Mouse (Mus musculus) lung, adult 2 months (tissue): ENCODE measurements around the gene Lbh. TPM values are rescaled to one million over a fixed set of nuclear protein-coding genes. Genes with fewer than 3 reads are reported as not detected.
A peak's percentile ranks its signal among the peaks of the same experiment; 100 is the strongest.

Experiments used
- DNase-seq: peaks from one replicate; pipeline ENCODE4 v3.0.0; 2022
- H3K4me1 ChIP-seq: fragments of 200-500 bp; 2 replicates; pipeline ENCODE4 v1.6.1; 2011; ENCODE audit warnings: low read length; ENCODE audit not compliant: control insufficient read depth, insufficient read depth
- H3K4me3 ChIP-seq: fragments of 200-500 bp; replicated peaks from 2 replicates; pipeline ENCODE3; 2011; ENCODE audit warnings: low read depth, mild to moderate bottlenecking, control low read depth, low read length; ENCODE audit errors: extremely low read depth
- CTCF ChIP-seq: fragments of 200-500 bp; IDR thresholded peaks from 2 replicates; pipeline ENCODE4 v1.5.1; 2011; ENCODE audit warnings: mild to moderate bottlenecking, low read length, control low read depth; ENCODE audit not compliant: insufficient read depth
- POLR2A ChIP-seq: fragments of 200-500 bp; IDR thresholded peaks from 2 replicates; pipeline ENCODE4 v1.6.1; 2011; ENCODE audit warnings: low read depth, mild to moderate bottlenecking, control low read depth, low read length, borderline replicate concordance; ENCODE audit errors: extremely low read depth
- WGBS: fragments of 180-500 bp; shearing (Covaris S2); methylation state at CpG from one replicate; pipeline ENCODE4 v1.1.7; 2018; 5-methylcytosine and 5-hydroxymethylcytosine counted together
- polyA plus RNA-seq: library from polyadenylated mRNA; depleted of rRNA; stranded (reverse); fragments of >200 nt; gene quantifications from 2 replicates; pipeline ENCODE4 v1.2.3, GENCODE M21; 2012

Lbh gene
- polyA plus RNA-seq, 1 experiment, result 253 TPM

DNA sequence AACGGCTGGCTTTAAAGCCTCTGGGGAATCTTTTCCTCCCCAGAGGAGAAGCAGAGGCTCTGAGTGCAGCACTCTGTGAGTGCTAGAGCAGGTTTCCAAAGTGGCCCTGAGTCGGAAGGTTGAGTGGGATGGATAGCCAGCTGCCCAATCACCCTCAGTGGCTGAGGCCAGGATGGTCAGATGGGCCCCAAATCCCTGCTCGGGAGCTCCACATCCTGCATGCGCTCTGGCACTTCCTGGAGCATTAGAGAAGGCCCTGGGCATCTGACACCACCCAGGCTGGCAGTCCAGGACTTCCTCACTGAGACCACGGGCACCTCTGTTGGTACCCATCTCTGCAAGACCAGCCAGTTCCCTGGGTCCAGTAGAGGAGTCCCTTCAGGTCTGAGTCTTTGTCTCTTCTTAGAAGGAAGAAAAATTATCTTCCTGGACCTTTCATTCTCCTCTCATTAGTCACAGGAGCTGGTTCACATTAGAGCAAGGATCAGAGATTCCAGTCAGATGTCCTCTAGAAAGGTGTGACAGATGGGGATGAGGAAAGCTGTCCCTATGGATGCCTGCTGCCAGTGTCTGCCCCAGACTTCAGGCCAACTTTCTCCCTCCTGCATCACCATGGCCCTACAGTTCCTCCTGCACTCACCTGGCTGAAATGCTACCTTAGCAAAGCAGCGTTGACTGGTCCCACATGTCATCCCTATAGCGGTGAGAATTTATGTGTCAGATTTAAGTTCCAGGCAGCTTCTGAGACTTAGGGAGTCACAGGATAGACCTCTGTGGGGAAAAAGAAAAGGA is 8.8 kb upstream of the Lbh start:
- H3K4me3 ChIP-seq, result no peak overlapping the region
- H3K4me1 ChIP-seq, result no peaks in the 10 kb centered on the region
- no peak for DNase-seq
- 74% methylated on average over 7 of the region's 7 CpGs for WGBS
- TF ChIP-seq CTCF (no peak), POLR2A (no peak)

DNA sequence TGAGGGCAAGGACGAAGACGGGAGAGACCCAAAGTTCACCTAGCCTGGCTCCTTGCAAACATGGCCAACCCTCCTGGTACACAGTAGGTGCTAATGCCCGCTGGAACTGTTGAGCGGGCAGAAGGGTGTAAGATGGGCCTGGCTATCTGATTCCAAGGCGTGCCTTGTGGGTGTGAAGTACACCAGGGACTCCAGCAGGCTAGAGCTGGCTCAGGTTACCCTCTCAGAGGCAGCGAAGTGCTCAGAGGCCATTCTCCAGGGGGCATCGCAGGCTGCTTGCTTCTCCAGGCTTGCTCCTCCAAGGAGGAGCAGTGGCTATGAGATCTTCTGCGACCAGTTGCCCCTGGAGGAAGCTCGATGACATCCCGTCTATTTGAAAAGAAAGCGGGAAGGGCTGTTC is 6.8 kb upstream of the Lbh start:
- no peak for DNase-seq
- TF ChIP-seq POLR2A, result 0 out of 2 replicates have a peak, but pooled peaks have one; percentile 11
- TF ChIP-seq CTCF, result no peak
- H3K4me3 ChIP-seq, result no peak overlapping the region
- WGBS, result 72% methylated on average over 11 of the region's 11 CpGs
- H3K4me1 ChIP-seq, result no peaks in the 10 kb centered on the region

DNA sequence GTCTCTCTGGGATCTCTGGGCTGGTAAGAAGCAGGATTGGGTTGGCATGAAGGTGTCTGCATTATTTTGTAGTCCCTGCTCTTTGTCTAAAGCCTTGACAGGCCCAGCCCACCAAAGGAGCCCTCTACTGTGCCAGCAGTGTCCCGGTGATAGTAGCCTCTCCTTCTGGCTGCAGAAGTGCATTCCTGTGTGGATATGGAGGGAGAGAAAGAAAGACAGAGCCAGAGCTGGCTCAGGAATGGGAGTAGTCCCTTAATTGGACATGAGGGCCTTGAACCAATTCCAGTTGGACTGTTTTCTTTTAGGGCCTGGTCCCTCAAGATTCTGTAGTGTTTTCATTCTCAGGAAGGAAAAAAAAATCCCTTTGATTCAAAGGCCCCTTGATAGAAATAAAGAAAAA is 6.4 kb upstream of the Lbh start:
- 23% methylated on average over 1 of the region's 1 CpGs for WGBS
- no peak for DNase-seq

DNA sequence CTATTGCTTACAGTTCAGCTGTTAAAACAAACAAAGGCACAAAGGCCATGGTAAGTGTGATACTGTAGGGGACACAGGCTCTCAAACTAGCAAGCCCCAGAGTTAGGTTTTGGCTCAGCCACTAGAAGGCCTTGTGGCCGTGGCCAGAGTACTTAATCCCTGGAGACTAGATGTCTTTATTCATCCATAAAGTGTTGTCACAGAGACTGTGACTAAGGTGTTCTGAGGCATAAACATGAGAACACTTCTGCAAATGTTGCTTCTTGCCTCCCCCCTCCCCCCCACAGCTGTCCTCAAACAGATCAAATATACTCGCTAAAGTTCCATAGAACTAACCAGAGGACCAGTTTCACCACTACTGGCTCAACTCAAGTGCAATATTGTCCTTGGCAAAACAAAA is 4.0 kb upstream of the Lbh start:
- DNase-seq, result no peak
- no peaks in the 10 kb centered on the region for H3K4me1 ChIP-seq
- WGBS, result 58% methylated on average over 2 of the region's 2 CpGs
- no peak overlapping the region for H3K4me3 ChIP-seq
- TF ChIP-seq POLR2A, result no peak
- no peak for TF ChIP-seq CTCF

More for the DNA sequence above, 6.4 kb upstream of the Lbh start:
- Histone ChIP-seq H3K4me3 (no peak overlapping the region), H3K4me1 (no peaks in the 10 kb centered on the region)
- no peak for TF ChIP-seq POLR2A
- TF ChIP-seq CTCF, result no peak

DNA sequence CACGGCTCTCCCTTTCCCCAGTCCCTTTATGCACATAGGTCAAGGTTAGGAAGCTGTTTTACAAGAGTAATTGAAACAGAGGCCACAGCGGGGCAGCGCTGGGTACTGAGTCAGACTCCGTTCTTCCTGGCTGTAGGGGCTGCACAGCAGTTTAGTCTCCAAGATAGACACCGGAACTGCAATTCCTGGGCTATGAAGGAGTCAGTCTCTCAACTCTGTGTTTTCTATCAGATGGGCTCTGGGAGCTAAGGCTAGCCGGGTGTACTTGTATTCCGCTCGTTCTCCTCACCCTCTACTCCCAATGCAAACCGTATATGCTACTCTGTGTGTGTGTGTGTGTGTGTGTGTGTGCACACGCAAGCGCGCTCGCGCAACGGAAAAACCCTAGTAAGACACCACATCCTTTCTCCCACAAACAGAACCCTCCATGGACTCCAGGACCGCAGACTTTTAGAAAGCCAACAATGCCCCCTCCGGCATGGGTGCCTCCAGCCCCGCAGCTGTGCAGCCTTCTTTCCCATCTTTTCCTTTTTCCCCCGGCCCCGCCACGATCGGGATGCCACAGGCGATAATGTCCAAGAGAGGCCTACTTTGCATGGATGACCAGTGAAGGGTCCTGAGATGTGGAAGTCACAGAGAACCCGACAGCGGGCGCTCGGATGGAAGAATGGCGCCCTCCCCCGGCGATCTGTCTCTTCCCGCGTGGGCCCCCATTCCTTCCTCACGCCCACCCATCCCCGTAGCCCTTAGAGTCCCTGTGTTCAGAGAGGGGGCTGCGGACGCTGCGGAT is 669 bp upstream of the Lbh start:
- 2% methylated on average over 37 of the region's 37 CpGs for WGBS
- DNase-seq, result peak; percentile 55
- Histone ChIP-seq H3K4me1 (no peaks in the 10 kb centered on the region; the same call in 1 of the 2 replicates), H3K4me3 (peak overlapping the region; percentile 75)
- TF ChIP-seq POLR2A (peak; percentile 16; the same call in 1 of the 2 replicates), CTCF (peak; percentile 59)

DNA sequence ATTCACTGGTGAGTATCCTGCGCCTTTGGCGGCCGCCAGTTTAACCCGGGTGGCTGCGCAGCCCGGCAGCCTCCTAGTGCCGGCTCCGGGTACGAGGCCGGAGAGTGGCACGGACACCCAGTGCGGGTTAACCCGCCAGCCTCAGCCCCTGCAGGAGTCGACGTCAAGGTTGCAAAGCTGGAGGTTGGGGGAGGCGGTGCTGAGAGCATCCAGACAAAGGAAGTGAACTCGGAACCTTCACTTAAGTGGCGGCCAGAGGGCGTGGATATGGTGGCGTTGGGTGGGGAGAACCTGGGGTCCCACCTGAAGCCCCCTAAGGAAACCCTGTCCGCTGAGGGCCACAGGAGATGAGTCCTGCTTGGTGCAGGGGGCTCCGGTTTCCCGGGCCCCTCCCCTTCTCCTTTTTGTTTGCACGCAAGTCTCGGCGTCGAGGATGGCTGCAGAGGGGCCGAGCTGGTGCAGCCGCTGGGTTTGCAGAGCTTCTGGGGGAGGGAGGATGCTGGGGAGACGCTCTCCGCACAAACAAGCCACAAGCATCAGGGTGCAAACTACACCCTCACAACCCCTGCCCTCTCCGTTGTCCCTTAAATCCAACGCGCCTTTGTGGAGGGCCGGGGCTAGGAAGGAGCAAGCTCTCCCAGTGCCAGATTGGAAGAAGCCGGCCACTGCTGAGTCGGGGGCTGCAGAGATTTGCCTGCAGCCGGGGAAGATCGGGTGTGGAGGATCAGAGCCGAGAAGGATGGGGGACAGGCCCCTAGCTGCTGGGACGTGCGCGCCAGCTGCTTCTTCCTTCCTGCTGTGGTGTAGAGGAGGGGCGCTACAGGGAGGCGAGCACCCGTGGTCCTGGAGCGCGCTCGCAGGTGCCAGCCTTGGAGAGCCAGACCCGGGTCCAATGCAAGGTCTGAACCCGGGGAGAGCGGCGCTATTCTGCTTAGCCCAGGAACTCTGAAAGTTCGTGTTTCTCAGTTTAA is 751 bp downstream of the Lbh start:
- peak overlapping the region; percentile 81 for H3K4me3 ChIP-seq
- DNase-seq, result peak; percentile 50
- TF ChIP-seq CTCF (no peak), POLR2A (peak; percentile 14; the same call in 1 of the 2 replicates)
- under 1% methylated on average over 54 of the region's 54 CpGs for whole genome bisulfite sequencing
- H3K4me1 ChIP-seq, result no peaks in the 10 kb centered on the region; the same call in 1 of the 2 replicates

DNA sequence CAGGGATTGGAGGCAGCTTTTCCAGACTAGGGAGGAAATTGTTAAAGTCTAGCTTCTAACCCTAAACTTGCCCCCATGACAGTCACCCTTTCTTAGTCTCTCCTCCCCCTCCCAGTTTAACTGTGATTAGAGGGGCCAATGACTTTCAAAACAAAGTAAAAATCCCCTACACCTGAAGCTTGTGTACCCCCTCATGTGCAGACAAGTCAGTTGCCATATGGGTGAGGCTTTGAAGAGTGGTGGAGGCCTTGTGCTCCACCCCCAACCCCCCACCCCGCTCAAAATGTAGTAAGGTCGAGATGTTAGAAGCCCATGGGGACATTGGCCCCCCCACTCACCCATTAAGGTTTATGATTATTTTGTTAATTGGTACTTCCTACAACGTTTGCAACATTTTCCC is 1.5 kb downstream of the Lbh start:
- peaks cover 3% of the 10 kb centered on the region; the same call in 1 of the 2 replicates for H3K4me1 ChIP-seq
- H3K4me3 ChIP-seq, result peak overlapping the region; percentile 81
- no peak for DNase-seq
- 36% methylated on average over 3 of the region's 3 CpGs for WGBS
- TF ChIP-seq CTCF (no peak), POLR2A (no peak)

DNA sequence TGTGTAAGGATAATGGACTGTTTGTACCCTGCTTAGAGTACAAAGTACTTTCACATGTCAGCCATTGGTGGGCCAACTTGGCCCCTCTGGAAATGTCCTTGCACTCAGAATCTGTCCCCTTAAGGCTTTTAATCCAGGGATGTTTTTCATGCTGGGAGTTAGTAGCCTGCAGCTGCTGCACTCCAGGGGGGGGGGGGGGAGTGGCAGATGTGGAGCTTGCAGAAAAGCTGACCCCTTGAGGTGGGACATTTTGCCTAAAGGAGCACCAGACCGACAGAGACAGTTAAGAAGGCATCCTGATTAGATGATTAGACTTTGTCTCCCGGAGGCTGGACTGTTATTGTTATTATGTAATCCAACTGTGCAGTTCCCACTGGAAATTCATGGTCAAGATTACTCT is 2.3 kb downstream of the Lbh start:
- no peak for DNase-seq
- H3K4me3 ChIP-seq, result peak overlapping the region; percentile 56
- TF ChIP-seq CTCF (no peak), POLR2A (no peak)
- WGBS, result 21% methylated on average over 2 of the region's 2 CpGs
- H3K4me1 ChIP-seq, result peaks cover 5% of the 10 kb centered on the region

DNA sequence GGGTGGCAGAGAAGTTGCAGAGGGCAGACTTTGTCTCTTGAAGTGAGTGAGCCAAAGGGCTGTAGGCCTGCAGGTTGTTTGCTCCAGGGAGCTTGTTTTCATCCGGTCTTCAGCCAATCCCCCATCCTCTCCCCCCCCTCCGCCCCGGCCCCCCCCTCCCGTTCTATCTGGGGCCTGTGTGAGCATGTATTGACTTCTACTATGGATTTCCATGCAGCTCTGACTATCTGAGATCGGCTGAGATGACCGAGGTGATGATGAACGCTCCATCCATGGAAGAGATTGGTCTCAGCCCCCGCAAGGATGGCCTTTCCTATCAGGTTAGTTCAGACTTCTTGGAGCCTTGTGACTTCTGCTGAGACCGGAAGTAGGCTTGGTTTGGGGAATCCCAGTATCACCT is 2.9 kb downstream of the Lbh start:
- DNase-seq, result no peak
- H3K4me1 ChIP-seq, result peaks cover 10% of the 10 kb centered on the region
- TF ChIP-seq CTCF (no peak), POLR2A (no peak)
- peak overlapping the region; percentile 45 for H3K4me3 ChIP-seq
- WGBS, result 47% methylated on average over 9 of the region's 9 CpGs
